Comparison of ENCODE assay signal across 9 mouse cellular contexts in the genomic region with DNA sequence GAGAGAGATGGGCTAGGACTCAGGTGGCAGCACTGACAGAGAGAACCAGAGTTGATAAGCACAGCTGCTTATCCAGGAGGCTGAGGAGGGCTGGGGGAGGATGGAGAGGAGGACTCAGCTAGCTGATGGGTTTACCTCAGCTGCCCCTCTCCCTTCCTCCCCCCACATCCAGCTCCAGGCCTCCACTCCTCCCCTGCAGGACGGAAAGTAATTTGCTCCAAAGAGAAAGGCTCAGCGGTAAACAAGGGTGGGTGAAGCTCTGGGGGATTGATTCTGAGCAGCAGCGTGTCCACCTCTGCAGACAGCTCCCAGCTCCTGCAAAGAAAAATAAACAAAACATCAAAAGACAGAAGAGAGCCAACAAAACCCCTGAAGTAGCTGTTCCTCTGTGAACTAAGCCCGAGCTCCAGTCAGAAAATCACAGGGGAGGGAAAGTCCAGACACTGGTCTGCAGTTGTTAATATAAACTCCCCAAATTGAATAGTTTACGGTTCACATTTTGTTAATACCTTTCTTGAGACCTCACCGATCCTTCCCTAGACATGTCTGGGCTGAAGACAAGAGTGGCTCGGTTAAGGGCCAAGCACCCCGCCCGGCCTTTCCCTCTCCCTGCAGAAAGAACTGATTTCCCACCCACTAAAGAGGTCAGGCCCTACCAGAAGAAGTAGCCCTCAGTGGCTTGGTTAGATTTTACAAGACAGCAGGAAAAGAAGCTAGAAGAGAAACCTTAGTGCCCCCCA. TPM values are rescaled to one million over a fixed set of nuclear protein-coding genes. Genes with fewer than 3 reads are reported as not detected.
DNase-seq lines count a peak whose midpoint lies in the region; ATAC-seq and TF ChIP-seq lines count a peak whose summit lies in the region.
"Had no signal": no experiment of that assay in that cellular context is flagged by ENCODE, and none has a peak within 500 bp of the region (broad histone marks: within the 10 kb centered on the region; RNA-seq: fewer than 3 reads in every experiment).

No protein-coding gene starts in this region.

- H3K4me3 ChIP-seq in heart, embryonic 12.5 days: no peak overlapping the region
- H3K4me3 ChIP-seq in liver, embryonic 11.5 days (ENCODE audit: low read depth, low read length): no peak overlapping the region
- no peak overlapping the region for H3K4me3 ChIP-seq in olfactory bulb, adult 2 months (ENCODE audit: insufficient read depth, low read depth, low read length)
- H3K4me3 ChIP-seq: myocyte had no signal

- 24% methylated on average over 9 of the region's 9 CpGs for WGBS in heart, embryonic 12.5 days
- WGBS in liver, embryonic 11.5 days: 32% methylated on average over 9 of the region's 9 CpGs
- WGBS in olfactory bulb, adult 2 months: 26% methylated on average over 9 of the region's 9 CpGs

- TF ChIP-seq CTCF in olfactory bulb, adult 2 months (IDR thresholded peaks at IDR 0.05; ENCODE audit: insufficient read depth, low read depth, low read length): no peak

- no peak overlapping the region for H3K9ac ChIP-seq in heart, embryonic 12.5 days
- H3K9ac ChIP-seq in liver, embryonic 11.5 days (ENCODE audit: low read depth, low read length): no peak overlapping the region

- intact Hi-C loops in heart, postnatal 14 days (cut with DNase I): loop anchor here (5.0 kb wide), 1 partner anchor 69 kb away; the partner anchor contains the start of gene Bag3

- no peak for ATAC-seq in heart, embryonic 12.5 days (ENCODE audit: insufficient number of reproducible peaks, low FRiP score)
- no peak; the same call in 1 of the 2 replicates for ATAC-seq in liver, embryonic 11.5 days (replicated peaks; ENCODE audit: low FRiP score)

- H3K27me3 ChIP-seq in heart, embryonic 12.5 days (replicated peaks): no peaks in the 10 kb centered on the region
- no peaks in the 10 kb centered on the region for H3K27me3 ChIP-seq in liver, embryonic 11.5 days (replicated peaks; ENCODE audit: control insufficient read depth, insufficient read depth, low read length)

- no peak overlapping the region for H3K27ac ChIP-seq in heart, embryonic 12.5 days (ENCODE audit: poor library complexity, severe bottlenecking)
- no peak overlapping the region; the same call in 1 of the 2 replicates for H3K27ac ChIP-seq in liver, embryonic 11.5 days (ENCODE audit: low read depth, low read length)
- peak overlapping the region; percentile 80 for H3K27ac ChIP-seq in olfactory bulb, adult 2 months (ENCODE audit: insufficient read depth, low read depth, low read length)

- H3K36me3 ChIP-seq in heart, embryonic 12.5 days: no peaks in the 10 kb centered on the region
- no peaks in the 10 kb centered on the region for H3K36me3 ChIP-seq in liver, embryonic 11.5 days (ENCODE audit: control insufficient read depth, insufficient read depth, low read length)

- H3K4me2 ChIP-seq in heart, embryonic 12.5 days: no peak overlapping the region
- H3K4me2 ChIP-seq in liver, embryonic 11.5 days: peak overlapping the region; percentile 2; the same call in 1 of the 2 replicates

- DNase-seq in heart, adult 18-20 months: peak; percentile 40 to 53
- DNase-seq in embryo, embryonic 9.5 days (ENCODE audit: extremely low spot score): peak; percentile 67
- DNase-seq in heart, postnatal 14 days: peak; percentile 25 to 30
- DNase-seq in liver, embryonic 11.5 days (ENCODE audit: low spot score): peak; percentile 38
- DNase-seq in urinary bladder, postnatal 10 days (ENCODE audit: low spot score): no peak
- DNase-seq in c-Kit-positive CD71-positive TER-119-positive erythroid progenitor cells, embryonic 14.5 days (ENCODE audit: low spot score): no peak

- no peak for TF ChIP-seq POLR2A in olfactory bulb, adult 2 months (IDR thresholded peaks at IDR 0.05; ENCODE audit: insufficient read depth, low read depth, low read length)

- 0 out of 2 replicates have a peak, but pooled peaks cover under 1% of the 10 kb centered on the region for H3K9me3 ChIP-seq in heart, embryonic 12.5 days (replicated peaks)
- no peaks in the 10 kb centered on the region for H3K9me3 ChIP-seq in liver, embryonic 11.5 days (ENCODE audit: control insufficient read depth, low read length)

- peaks cover 19% of the 10 kb centered on the region for H3K4me1 ChIP-seq in heart, embryonic 12.5 days (replicated peaks)
- peaks cover 12% of the 10 kb centered on the region for H3K4me1 ChIP-seq in liver, embryonic 11.5 days (replicated peaks; ENCODE audit: control insufficient read depth, insufficient read depth, low read length)
- peaks cover 21% of the 10 kb centered on the region for H3K4me1 ChIP-seq in olfactory bulb, adult 2 months (ENCODE audit: control insufficient read depth, insufficient read depth, low read length)

RNA-seq across cellular contexts. Expression of gene Inpp5f, which starts 19.6 kb away (rescaled TPM):
- total RNA-seq in heart, adult 18-20 months (2021): 1 to 10 TPM; 4.1 to 5.2 TPM
- 12.1 and 13.8 TPM in 2 replicates for polyA plus RNA-seq in heart, embryonic 12.5 days (2016; fragmentation: Nextera tagmentation; extraction: Ambion mirVana)
- 1 to 10 TPM; 6.4 to 7.1 TPM for total RNA-seq in heart, postnatal 14 days (2021)
- polyA plus RNA-seq in liver, embryonic 11.5 days (2014; fragmentation: Nextera tagmentation; extraction: Ambion mirVana): 20.0 and 22.7 TPM in 2 replicates
- polyA plus RNA-seq in olfactory bulb, adult 2 months (2012; ENCODE audit: insufficient read depth, insufficient read length, low replicate concordance, missing spikeins): not detected in 2 replicates

Comparison
In these comparisons a context has a peak if more than half of its experiments do, and no peak if none do; other contexts are left out.
1. DNase-seq: peak in heart, adult 18-20 months (2 of 2), embryo, embryonic 9.5 days (single experiment), heart, postnatal 14 days (2 of 2) and liver, embryonic 11.5 days (single experiment); none in urinary bladder, postnatal 10 days (single experiment) and c-Kit-positive CD71-positive TER-119-positive erythroid progenitor cells, embryonic 14.5 days (single experiment).